Mouse (Mus musculus) gastrocnemius, adult 18-20 months (tissue): Measurements from ENCODE around the gene Sema3a. TPM values are rescaled to one million over a fixed set of nuclear protein-coding genes. Genes with fewer than 3 reads are reported as not detected.

Experiments used
- DNase-seq: peaks from one replicate; pipeline ENCODE4 v3.0.0; 2021; ENCODE audit warnings: low spot score
- long read RNA-seq, 2 experiments: library from polyadenylated mRNA; stranded (forward); transcript quantifications; one replicate each; pipeline ENCODE4 v2.0.0; 2021
- total RNA-seq, 2 experiments: library from RNA; stranded (reverse); gene quantifications; 2 replicates each; pipeline ENCODE4 v1.2.3; 2021

The Sema3a gene
- 1 to 10 TPM in 1 of 2 experiments, under 1 TPM in 1; 0.91 to 1.2 TPM for total RNA-seq
- long read RNA-seq, experiment 1, full-length matches to known transcripts, result 1 of 1 reads
- long read RNA-seq, experiment 1, partial matches to known transcripts, result 0 of 1 reads
- long read RNA-seq, experiment 1, other reads (novel, unspliced or antisense), result 0 of 1 reads
- long read RNA-seq, experiment 2, result 0 reads

- DNase-seq, result no peak
These were observed at the start of gene Sema3a for GRCm38 (mm10) chr5:13125241-13125692. Gene Sema3a, plus strand, starts transcription at chr5:13125414.

DNA sequence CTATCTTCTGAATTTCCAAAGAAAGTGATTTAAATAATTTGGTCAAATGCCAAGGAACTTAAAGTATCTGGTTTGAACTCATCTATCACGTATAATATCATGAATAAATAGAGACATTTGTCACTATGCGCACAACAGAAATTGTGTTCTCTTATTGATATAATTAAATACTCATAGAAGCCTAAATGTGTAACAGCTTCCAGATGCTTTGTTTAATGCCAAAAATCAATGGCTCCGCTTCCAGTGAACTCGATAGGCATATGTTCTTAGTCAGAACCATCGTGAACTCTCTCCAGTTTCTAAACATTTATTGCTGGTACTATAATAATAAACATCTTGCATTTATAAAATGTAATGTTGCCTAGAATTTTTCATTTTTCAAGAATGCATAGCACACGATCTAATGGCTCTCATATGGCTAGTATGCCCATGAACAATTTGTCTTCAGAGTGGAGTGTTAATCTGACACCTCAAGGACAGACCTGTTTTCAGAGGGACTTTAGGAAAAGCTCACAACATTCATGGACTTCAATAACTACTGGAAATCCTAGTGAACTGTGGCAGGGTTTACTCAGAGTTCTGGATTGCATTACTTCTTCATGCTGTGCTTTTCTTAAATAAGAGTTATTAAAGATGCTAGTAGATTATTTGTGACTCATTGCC lies 40.3 kb upstream of the Sema3a start:
- no peak for DNase-seq

GRCm38 (mm10) chr5:13090431-13090830 lies 34.8 kb upstream of the Sema3a start:
- DNase-seq, result no peak

GRCm38 (mm10) chr5:13109522-13109921 lies 15.7 kb upstream of the Sema3a start:
- DNase-seq, result no peak

- no peak for DNase-seq
These were observed 8.0 kb upstream of the Sema3a start for GRCm38 (mm10) chr5:13117236-13117635.

GRCm38 (mm10) chr5:13125757-13126156 lies 543 bp downstream of the Sema3a start:
- DNase-seq, result no peak

GRCm38 (mm10) chr5:13126196-13126595 lies 982 bp downstream of the Sema3a start:
- DNase-seq, result no peak

GRCm38 (mm10) chr5:13127121-13127520 lies 1.9 kb downstream of the Sema3a start:
- no peak for DNase-seq

DNA sequence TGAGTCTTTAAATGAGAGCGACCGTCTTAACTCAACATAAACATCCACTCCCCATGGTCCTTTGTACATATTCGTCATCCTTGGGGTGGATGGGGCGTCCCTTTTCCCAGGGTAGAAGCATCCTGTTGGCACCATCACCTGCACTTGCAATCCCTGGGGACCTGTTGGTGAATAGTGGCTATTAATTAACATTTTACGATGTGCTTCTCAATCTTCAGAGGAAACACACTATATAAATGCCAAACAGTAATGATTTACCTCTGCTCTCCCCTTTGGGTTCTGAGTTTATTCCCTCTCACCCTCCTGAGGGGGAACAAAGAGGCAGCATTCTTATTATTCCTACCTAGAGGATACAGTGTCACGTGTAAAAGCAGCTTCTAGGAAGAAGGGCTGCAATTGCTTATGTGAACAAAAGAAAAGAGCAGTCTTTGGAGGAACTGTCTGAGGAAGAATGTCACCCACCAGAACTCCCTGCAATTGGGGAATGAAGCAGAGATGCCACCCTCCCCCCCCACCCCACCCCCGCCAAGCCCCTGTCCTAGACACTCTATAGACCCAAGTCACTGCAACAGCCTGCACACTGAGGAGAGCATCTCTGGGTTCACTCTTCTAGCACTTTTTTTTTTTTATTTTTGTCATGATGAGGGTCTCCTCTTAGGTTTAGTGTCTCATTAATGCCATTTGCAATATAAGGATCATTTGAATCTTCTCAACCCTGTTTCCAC lies 19.7 kb downstream of the Sema3a start:
- DNase-seq, result no peak

DNA sequence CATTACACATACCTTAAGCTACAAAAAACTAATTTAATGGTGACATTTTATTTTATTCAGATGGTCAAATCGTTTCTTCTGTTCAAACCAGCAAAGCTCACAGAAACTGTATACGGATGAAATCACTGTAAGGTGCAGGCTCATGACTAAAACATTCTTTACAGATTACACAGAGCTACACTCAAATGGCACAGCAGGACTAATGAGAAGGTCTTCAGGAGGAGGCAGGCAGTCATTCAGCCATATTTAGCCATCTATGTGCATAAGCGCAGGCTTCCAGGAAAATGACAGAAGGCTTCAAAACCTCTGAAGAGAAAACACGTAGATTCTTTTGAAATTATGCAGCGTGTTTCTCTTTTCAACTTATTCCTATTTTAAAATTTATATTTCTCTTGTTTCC lies 24.7 kb downstream of the Sema3a start:
- no peak for DNase-seq

GRCm38 (mm10) chr5:13151002-13151401 lies 25.8 kb downstream of the Sema3a start:
- no peak for DNase-seq

GRCm38 (mm10) chr5:13157761-13158612 lies 32.8 kb downstream of the Sema3a start:
- no peak for DNase-seq

- DNase-seq, result no peak
These were observed 57.0 kb downstream of the Sema3a start for GRCm38 (mm10) chr5:13182186-13182585.

- DNase-seq, result no peak
These were observed 72.7 kb downstream of the Sema3a start for GRCm38 (mm10) chr5:13197886-13198285.

DNA sequence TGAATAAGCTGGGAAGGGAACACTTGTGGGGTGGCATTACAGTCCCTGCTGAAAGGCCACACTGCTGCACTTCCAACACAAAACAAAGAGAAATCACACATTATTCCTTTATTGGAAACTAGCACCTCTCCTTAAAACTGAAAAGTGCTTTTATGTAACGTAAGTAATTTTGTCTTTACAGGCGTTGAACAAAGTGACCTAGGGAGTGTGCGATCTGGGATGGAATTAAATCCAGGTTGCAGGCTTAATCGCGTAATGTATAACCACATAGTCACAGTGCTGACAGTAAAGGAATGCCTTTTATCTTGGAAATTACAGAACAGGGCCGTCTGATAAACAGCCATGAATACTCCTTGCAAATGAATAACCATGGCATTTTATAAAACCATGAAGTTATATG lies 74.5 kb downstream of the Sema3a start:
- DNase-seq, result no peak

- DNase-seq, result no peak
These were observed 130.1 kb downstream of the Sema3a start for GRCm38 (mm10) chr5:13255353-13255752.

- DNase-seq, result no peak
These were observed 131.1 kb downstream of the Sema3a start for GRCm38 (mm10) chr5:13256321-13256720.

DNA sequence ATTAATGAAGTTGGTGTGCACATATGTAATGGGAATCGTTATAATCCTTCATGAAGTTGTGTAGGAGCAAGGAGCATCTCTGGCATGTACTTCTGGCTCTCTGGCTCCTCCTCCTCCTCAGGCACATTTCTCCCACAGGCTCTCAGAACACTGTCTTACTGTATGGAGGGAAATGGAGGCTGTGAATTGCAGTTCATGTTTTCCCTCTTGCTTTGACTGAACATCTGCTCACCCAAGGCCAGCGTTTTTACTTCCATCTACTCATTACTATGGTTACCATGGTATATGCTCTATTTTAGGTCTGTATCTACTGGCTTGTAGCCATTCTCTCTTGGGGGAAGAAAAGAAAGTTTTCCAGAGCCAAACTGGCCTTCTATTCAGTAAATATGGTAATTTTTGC lies 137.9 kb downstream of the Sema3a start:
- no peak for DNase-seq

DNA sequence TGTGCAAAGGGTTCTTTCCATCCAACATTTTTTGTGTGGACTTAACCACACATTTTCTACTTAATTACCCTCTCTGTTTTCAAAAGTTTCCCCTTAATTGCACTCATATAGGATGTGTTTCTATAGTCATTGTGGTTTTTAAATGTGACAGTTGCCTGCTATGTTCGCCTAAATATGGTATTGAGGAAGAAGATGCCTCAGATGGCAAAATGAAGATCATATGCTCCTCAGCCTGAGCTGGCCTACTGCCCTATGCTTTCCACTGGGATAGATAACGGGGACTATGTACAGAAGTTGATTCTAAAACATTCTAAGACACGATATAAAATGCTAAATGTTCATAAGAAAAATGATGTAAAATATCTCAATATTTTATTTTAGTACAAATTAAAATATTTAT lies 138.3 kb downstream of the Sema3a start:
- no peak for DNase-seq

- no peak for DNase-seq
These were observed 187.5 kb downstream of the Sema3a start for GRCm38 (mm10) chr5:13312667-13313066.

GRCm38 (mm10) chr5:13313977-13314376 lies 188.8 kb downstream of the Sema3a start:
- no peak for DNase-seq
